ENCODE assay signal across 8 mouse cellular contexts in genomic region chr5:142718037-142718436, GRCm38 (mm10). TPM values are rescaled to one million over a fixed set of nuclear protein-coding genes. Genes with fewer than 3 reads are reported as not detected.
DNase-seq lines count a peak whose midpoint lies in the region; ATAC-seq lines count a peak whose summit lies in the region.
"Had no signal": no experiment of that assay in that cellular context is flagged by ENCODE, and none has a peak within 500 bp of the region (broad histone marks: within the 10 kb centered on the region; RNA-seq: fewer than 3 reads in every experiment).

No protein-coding gene starts in this region.

- WGBS in hindbrain, embryonic 14.5 days = 23% methylated on average over 4 of the region's 4 CpGs
- 22% methylated on average over 4 of the region's 4 CpGs for WGBS in midbrain, embryonic 11.5 days

- peak; percentile 82 for DNase-seq in NIH3T3 (ENCODE audit: low read depth)
- DNase-seq in cerebellum, adult 18-20 months = peak; percentile 83 to 92
- peak; percentile 83 for DNase-seq in forelimb bud, embryonic 11.5 days (ENCODE audit: low read depth, low spot score)
- peak; percentile 89 for DNase-seq in hindbrain, embryonic 14.5 days (ENCODE audit: low spot score)
- peak; percentile 79 to 87 for DNase-seq in left cerebral cortex, adult 18-20 months (ENCODE audit: low spot score in 2 of 2)
- peak; percentile 99 for DNase-seq in midbrain, embryonic 11.5 days (ENCODE audit: low spot score, missing footprints)
- DNase-seq in skeletal muscle tissue, adult 2 months (ENCODE audit: low read depth, low spot score) = peak; percentile 58

- H3K4me2 ChIP-seq in hindbrain, embryonic 14.5 days (replicated peaks) = no peak overlapping the region
- no peak overlapping the region for H3K4me2 ChIP-seq in midbrain, embryonic 11.5 days
- H3K4me2 ChIP-seq: lung, embryonic 15.5 days had no signal

- no peaks in the 10 kb centered on the region; the same call in 1 of the 2 replicates for H3K4me1 ChIP-seq in hindbrain, embryonic 14.5 days (replicated peaks; ENCODE audit: control insufficient read depth, insufficient read depth, low read length)
- H3K4me1 ChIP-seq in midbrain, embryonic 11.5 days (ENCODE audit: control insufficient read depth, insufficient read depth, low read length) = no peaks in the 10 kb centered on the region
- H3K4me1 ChIP-seq: lung, embryonic 15.5 days had no signal

- H3K9ac ChIP-seq in hindbrain, embryonic 14.5 days = no peak overlapping the region
- no peak overlapping the region for H3K9ac ChIP-seq in midbrain, embryonic 11.5 days (ENCODE audit: low read length)
- H3K9ac ChIP-seq: lung, embryonic 15.5 days had no signal

- H3K27ac ChIP-seq in hindbrain, embryonic 14.5 days = no peak overlapping the region
- H3K27ac ChIP-seq in midbrain, embryonic 11.5 days (ENCODE audit: low read depth, low read length) = no peak overlapping the region
- H3K27ac ChIP-seq: lung, embryonic 15.5 days had no signal

- no peaks in the 10 kb centered on the region for H3K27me3 ChIP-seq in hindbrain, embryonic 14.5 days (ENCODE audit: control insufficient read depth, insufficient read depth, low read length)
- H3K27me3 ChIP-seq in midbrain, embryonic 11.5 days (ENCODE audit: control insufficient read depth, insufficient read depth, low read length) = no peaks in the 10 kb centered on the region
- H3K27me3 ChIP-seq: lung, embryonic 15.5 days had no signal

- H3K9me3 ChIP-seq in hindbrain, embryonic 14.5 days (ENCODE audit: control insufficient read depth, low read length) = no peaks in the 10 kb centered on the region
- no peaks in the 10 kb centered on the region for H3K9me3 ChIP-seq in midbrain, embryonic 11.5 days (ENCODE audit: control insufficient read depth, low read length)
- H3K9me3 ChIP-seq: lung, embryonic 15.5 days had no signal

- ATAC-seq in hindbrain, embryonic 14.5 days (ENCODE audit: low FRiP score) = 0 out of 2 replicates have a peak, but pooled peaks have one; percentile 46
- ATAC-seq in midbrain, embryonic 11.5 days (ENCODE audit: low FRiP score) = no peak

- no peak overlapping the region for H3K4me3 ChIP-seq in hindbrain, embryonic 14.5 days (replicated peaks; ENCODE audit: low read length)
- no peak overlapping the region for H3K4me3 ChIP-seq in midbrain, embryonic 11.5 days (ENCODE audit: low read depth, low read length)
- H3K4me3 ChIP-seq: lung, embryonic 15.5 days had no signal

- peaks cover 64% of the 10 kb centered on the region for H3K36me3 ChIP-seq in hindbrain, embryonic 14.5 days (replicated peaks; ENCODE audit: control insufficient read depth, insufficient read depth)
- H3K36me3 ChIP-seq in midbrain, embryonic 11.5 days (ENCODE audit: control insufficient read depth, insufficient read depth, low read length) = 0 out of 2 replicates have a peak, but pooled peaks cover 2% of the 10 kb centered on the region
- H3K36me3 ChIP-seq: lung, embryonic 15.5 days had no signal

RNA-seq across cellular contexts. Expression of gene Slc29a4, which starts 25.7 kb away (rescaled TPM):
- polyA plus RNA-seq in hindbrain, embryonic 14.5 days (2014; fragmentation: Nextera tagmentation; extraction: Ambion mirVana) = 81.0 and 82.8 TPM in 2 replicates
- 10 to 100 TPM in 1 of 2 experiments, 1 to 10 TPM in 1; 6.1 to 10.8 TPM for total RNA-seq in left cerebral cortex, adult 18-20 months (2021)
- 22.8 and 23.2 TPM in 2 replicates for polyA plus RNA-seq in midbrain, embryonic 11.5 days (2014; fragmentation: Nextera tagmentation; extraction: Ambion mirVana)
